Mouse (Mus musculus): ENCODE measurements around the gene Slc12a9.

GRCm38 (mm10) chr5:137376198-137376597 lies 42.8 kb upstream of the Slc12a9 start:
- TF ChIP-seq CTCF (IDR thresholded peaks at IDR 0.05; ENCODE audit: low read depth, low read length) (no peak), TAL1 (conservative IDR thresholded peaks at IDR 0.05; ENCODE audit: low read depth, low read length) (no peak), GATA1 (IDR thresholded peaks at IDR 0.05; ENCODE audit: borderline replicate concordance, low read length) (no peak), POLR2AphosphoS5 (IDR thresholded peaks at IDR 0.05; ENCODE audit: insufficient replicate concordance, low read depth, low read length) (no peak)

All from G1E (cell line).